Mouse (Mus musculus): ENCODE measurements at regions not wholly inside any gene's neighbourhood (a gene's known extent, or its start where the extent isn't known, plus 50 kb on each side); places are given as distances from the start of the nearest gene placed in this dataset.

GRCm38 (mm10) chr2:12825902-12826301 lies 97.9 kb upstream of the Pter start:
- TF ChIP-seq POLR2A (IDR thresholded peaks at IDR 0.05; ENCODE audit: extremely low read depth, insufficient read depth, low read length), result no peak
- no peak for TF ChIP-seq CTCF (IDR thresholded peaks at IDR 0.05; ENCODE audit: extremely low read depth, insufficient read depth, low read length)
